Mouse (Mus musculus): ENCODE measurements around the gene Igbp1. TPM values are rescaled to one million over a fixed set of nuclear protein-coding genes. Genes with fewer than 3 reads are reported as not detected.

Igbp1 gene
- polyA plus RNA-seq, 1 experiment from 2014 or later, result 45.3 TPM

DNA sequence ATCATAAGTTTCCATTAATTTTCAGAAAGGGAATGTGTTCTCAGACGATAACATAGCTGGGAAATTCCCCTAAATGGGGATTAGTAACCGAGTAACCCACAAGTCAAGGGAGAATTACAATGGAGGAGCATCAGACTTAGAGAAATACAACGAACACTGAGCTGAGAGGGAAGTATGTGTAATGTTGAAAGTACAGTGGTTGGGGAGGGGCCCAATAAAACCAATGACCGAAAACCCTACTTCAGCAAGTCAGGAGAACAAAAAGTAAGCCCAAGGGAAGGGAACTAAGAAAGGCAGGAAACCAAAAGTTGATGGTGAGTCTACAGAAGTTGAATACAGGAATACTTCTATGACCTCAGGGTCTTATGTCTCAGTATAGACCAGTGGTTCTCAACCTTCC is 14.1 kb downstream of the Igbp1 start:
- Histone ChIP-seq H3K9me3 (ENCODE audit: control insufficient read depth, low read depth, low read length) (no peaks in the 10 kb centered on the region), H3K9ac (replicated peaks; ENCODE audit: low read depth, low read length) (no peak overlapping the region), H3K27ac (ENCODE audit: low read length) (no peak overlapping the region), H3K36me3 (ENCODE audit: control insufficient read depth, insufficient read depth, low read length) (peaks cover 4% of the 10 kb centered on the region; the same call in 1 of the 2 replicates), H3K27me3 (ENCODE audit: control insufficient read depth, insufficient read depth, low read length) (no peaks in the 10 kb centered on the region), H3K4me2 (replicated peaks; ENCODE audit: low read depth, low read length) (no peak overlapping the region), H3K4me3 (ENCODE audit: low read depth, low read length) (no peak overlapping the region), H3K4me1 (ENCODE audit: control insufficient read depth, insufficient read depth, low read length) (no peaks in the 10 kb centered on the region)
- WGBS, result 93% methylated on average over 4 of the region's 4 CpGs
- ATAC-seq (ENCODE audit: insufficient number of reproducible peaks, insufficient read depth, low FRiP score, low read depth), result no peak

DNA sequence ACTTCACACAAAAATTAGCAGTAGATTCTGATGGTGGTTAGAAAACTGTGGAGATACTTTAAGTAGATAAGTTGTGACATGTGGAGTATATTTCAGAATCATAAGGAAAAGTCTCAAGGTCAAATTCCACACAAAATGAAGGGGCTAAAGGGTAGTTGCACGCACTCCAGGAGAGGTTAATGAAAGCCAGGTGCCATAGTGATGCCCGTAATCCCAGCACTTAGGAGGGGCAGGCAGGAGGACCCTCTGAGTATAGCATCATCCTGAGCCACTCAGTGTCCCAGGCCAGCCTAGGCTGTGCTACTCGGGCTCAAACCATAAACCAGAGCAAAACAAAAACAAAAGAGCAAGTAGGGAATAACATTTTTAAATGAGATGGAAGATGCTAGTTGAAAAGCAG is 15.8 kb downstream of the Igbp1 start:
- Histone ChIP-seq H3K9ac (replicated peaks; ENCODE audit: low read depth, low read length) (no peak overlapping the region), H3K4me2 (replicated peaks; ENCODE audit: low read depth, low read length) (no peak overlapping the region), H3K9me3 (ENCODE audit: control insufficient read depth, low read depth, low read length) (no peaks in the 10 kb centered on the region), H3K4me3 (ENCODE audit: low read depth, low read length) (no peak overlapping the region), H3K27me3 (ENCODE audit: control insufficient read depth, insufficient read depth, low read length) (no peaks in the 10 kb centered on the region), H3K4me1 (ENCODE audit: control insufficient read depth, insufficient read depth, low read length) (no peaks in the 10 kb centered on the region), H3K27ac (ENCODE audit: low read length) (no peak overlapping the region), H3K36me3 (ENCODE audit: control insufficient read depth, insufficient read depth, low read length) (peaks cover 4% of the 10 kb centered on the region; the same call in 1 of the 2 replicates)
- no peak for ATAC-seq (ENCODE audit: insufficient number of reproducible peaks, insufficient read depth, low FRiP score, low read depth)
- 97% methylated on average over 3 of the region's 3 CpGs for WGBS

DNA sequence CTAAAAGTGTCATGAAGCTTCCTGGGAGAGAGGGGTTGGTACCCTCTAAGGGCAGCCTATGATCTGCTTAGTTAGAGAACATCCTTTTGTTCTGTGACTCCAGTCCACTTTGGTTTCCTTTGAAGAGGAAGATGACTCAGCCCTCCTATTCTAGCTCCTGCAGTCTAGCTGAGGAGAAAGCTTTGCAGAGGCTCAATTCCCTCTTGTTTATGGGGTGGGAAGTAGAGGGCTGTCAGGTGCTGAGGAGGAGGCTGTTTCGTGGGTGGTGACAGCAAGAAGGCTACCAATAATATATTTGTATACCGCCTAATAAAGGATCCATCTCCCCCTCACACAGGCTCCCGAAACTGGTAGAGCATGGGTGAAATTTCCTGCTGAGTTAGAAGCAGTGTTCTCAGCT is 22.6 kb downstream of the Igbp1 start:
- Histone ChIP-seq H3K9me3 (ENCODE audit: control insufficient read depth, low read depth, low read length) (no peaks in the 10 kb centered on the region), H3K27ac (ENCODE audit: low read length) (no peak overlapping the region), H3K9ac (replicated peaks; ENCODE audit: low read depth, low read length) (no peak overlapping the region), H3K4me2 (replicated peaks; ENCODE audit: low read depth, low read length) (no peak overlapping the region), H3K4me1 (ENCODE audit: control insufficient read depth, insufficient read depth, low read length) (no peaks in the 10 kb centered on the region), H3K27me3 (ENCODE audit: control insufficient read depth, insufficient read depth, low read length) (no peaks in the 10 kb centered on the region), H3K4me3 (ENCODE audit: low read depth, low read length) (no peak overlapping the region), H3K36me3 (ENCODE audit: control insufficient read depth, insufficient read depth, low read length) (no peaks in the 10 kb centered on the region)
- 84% methylated on average over 3 of the region's 3 CpGs for WGBS
- ATAC-seq (ENCODE audit: insufficient number of reproducible peaks, insufficient read depth, low FRiP score, low read depth), result no peak

DNA sequence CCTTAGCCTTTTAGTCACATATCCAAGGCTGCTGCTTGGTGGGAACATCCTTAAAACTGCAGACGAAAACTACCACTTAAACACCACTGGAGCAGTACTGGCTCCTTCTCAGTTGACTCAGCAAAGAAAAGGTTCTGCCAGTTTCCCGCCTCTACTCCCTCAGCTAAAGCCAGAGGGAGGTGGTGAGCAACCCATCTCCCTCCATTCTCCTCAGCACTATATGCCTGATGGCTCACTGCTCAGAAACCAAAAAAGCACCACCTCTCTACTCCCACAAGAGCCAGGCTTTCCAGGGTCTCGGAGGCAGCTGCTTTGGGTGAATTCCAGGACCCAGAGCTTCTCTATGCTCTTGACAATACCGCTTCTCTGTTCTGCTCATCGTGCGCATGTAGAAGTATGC is 23.5 kb downstream of the Igbp1 start:
- no peaks in the 10 kb centered on the region for H3K36me3 ChIP-seq (ENCODE audit: control insufficient read depth, insufficient read depth, low read length)
- H3K4me2 ChIP-seq (replicated peaks; ENCODE audit: low read depth, low read length), result no peak overlapping the region
- no peak overlapping the region for H3K9ac ChIP-seq (replicated peaks; ENCODE audit: low read depth, low read length)
- no peaks in the 10 kb centered on the region for H3K9me3 ChIP-seq (ENCODE audit: control insufficient read depth, low read depth, low read length)
- no peak for ATAC-seq (ENCODE audit: insufficient number of reproducible peaks, insufficient read depth, low FRiP score, low read depth)
- WGBS, result 88% methylated on average over 6 of the region's 6 CpGs
- H3K27ac ChIP-seq (ENCODE audit: low read length), result no peak overlapping the region
- H3K4me3 ChIP-seq (ENCODE audit: low read depth, low read length), result no peak overlapping the region
- no peaks in the 10 kb centered on the region for H3K4me1 ChIP-seq (ENCODE audit: control insufficient read depth, insufficient read depth, low read length)
- no peaks in the 10 kb centered on the region for H3K27me3 ChIP-seq (ENCODE audit: control insufficient read depth, insufficient read depth, low read length)

DNA sequence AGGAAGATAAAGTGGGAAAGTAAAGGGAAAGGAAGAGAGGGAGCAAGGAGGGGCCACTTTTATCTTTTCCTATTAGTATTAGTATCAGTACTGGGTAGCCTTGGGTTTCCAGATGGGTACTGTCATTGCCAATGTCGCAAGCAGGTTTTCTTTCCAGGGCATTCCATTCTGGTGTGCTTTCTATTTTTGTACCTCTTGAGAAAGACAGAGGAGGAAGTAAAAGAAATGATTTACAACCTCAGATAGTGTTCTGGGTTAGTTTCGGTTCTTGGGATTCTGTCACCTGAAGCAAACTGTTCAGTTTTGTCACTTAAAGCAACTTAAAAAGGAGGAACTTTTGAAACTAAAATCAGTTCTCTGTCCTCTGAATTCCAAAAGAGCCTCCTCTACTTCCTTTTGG is 24.4 kb downstream of the Igbp1 start:
- Histone ChIP-seq H3K4me3 (ENCODE audit: low read depth, low read length) (no peak overlapping the region), H3K9ac (replicated peaks; ENCODE audit: low read depth, low read length) (no peak overlapping the region), H3K4me1 (ENCODE audit: control insufficient read depth, insufficient read depth, low read length) (no peaks in the 10 kb centered on the region), H3K27me3 (ENCODE audit: control insufficient read depth, insufficient read depth, low read length) (no peaks in the 10 kb centered on the region), H3K9me3 (ENCODE audit: control insufficient read depth, low read depth, low read length) (no peaks in the 10 kb centered on the region), H3K4me2 (replicated peaks; ENCODE audit: low read depth, low read length) (no peak overlapping the region), H3K27ac (ENCODE audit: low read length) (no peak overlapping the region), H3K36me3 (ENCODE audit: control insufficient read depth, insufficient read depth, low read length) (no peaks in the 10 kb centered on the region)
- 89% methylated on average over 2 of the region's 2 CpGs for WGBS
- no peak for ATAC-seq (ENCODE audit: insufficient number of reproducible peaks, insufficient read depth, low FRiP score, low read depth)

DNA sequence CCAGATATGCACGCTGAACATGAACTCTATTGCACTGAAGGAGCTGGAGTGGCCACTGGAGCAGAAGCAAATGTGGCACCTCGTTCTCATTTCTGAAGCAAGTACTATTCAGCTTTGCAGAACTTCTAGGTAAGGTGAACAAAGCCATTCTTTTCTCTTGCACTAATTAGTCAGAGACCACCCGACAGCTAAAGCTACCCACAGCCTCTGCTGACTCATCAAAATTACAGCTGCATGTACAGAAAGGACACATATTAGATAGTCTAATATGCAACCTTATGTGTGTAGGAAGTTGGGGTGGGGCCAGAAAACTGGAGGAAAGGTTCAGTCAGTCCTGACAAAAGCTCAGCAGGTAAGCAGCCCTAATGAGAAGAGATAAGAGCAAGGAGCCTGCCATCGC is 30.4 kb downstream of the Igbp1 start, which contains the start of gene Dgat2l6:
Dgat2l6 (plus strand) TSS at position 368 of the 400 bp plus-strand sequence.
- no peak within 1 kb of the TSS for H3K27ac ChIP-seq (ENCODE audit: low read length)
- no peak within 1 kb of the TSS for H3K4me3 ChIP-seq (ENCODE audit: low read depth, low read length)
- no peaks in the 10 kb centered on the region for H3K27me3 ChIP-seq (ENCODE audit: control insufficient read depth, insufficient read depth, low read length)
- no peak within 1 kb of the TSS for H3K9ac ChIP-seq (replicated peaks; ENCODE audit: low read depth, low read length)
- 83% methylated on average over 4 of the region's 4 CpGs for WGBS
- H3K4me2 ChIP-seq (replicated peaks; ENCODE audit: low read depth, low read length), result no peak within 1 kb of the TSS
- no peaks in the 10 kb centered on the region for H3K9me3 ChIP-seq (ENCODE audit: control insufficient read depth, low read depth, low read length)
- no peak for ATAC-seq (ENCODE audit: insufficient number of reproducible peaks, insufficient read depth, low FRiP score, low read depth)
- no peaks in the 10 kb centered on the region for H3K4me1 ChIP-seq (ENCODE audit: control insufficient read depth, insufficient read depth, low read length)
- H3K36me3 ChIP-seq (ENCODE audit: control insufficient read depth, insufficient read depth, low read length), result no peaks in the 10 kb centered on the region

DNA sequence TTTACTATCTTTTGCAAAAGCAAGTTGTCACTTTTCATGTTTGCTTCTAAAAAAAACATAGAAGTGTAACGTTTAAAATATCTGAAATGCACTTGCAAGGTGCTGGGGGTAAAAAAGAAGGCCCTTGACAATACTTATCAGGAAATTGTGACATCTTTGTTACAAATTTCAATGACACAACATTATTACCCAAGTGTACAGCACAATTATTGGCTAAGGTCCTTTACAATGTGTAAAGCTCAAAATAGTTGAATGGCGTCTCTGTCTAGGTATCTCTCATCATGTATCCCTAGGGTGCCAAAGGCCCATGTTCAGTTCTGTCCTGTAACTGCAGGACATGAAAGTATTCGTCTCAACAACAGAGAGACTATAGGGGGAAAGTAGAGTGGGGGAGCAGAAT is 61.9 kb downstream of the Igbp1 start:
- no peak overlapping the region for H3K27ac ChIP-seq (ENCODE audit: low read length)
- H3K9ac ChIP-seq (replicated peaks; ENCODE audit: low read depth, low read length), result no peak overlapping the region
- no peak overlapping the region for H3K4me3 ChIP-seq (ENCODE audit: low read depth, low read length)
- no peaks in the 10 kb centered on the region for H3K9me3 ChIP-seq (ENCODE audit: control insufficient read depth, low read depth, low read length)
- no peaks in the 10 kb centered on the region for H3K4me1 ChIP-seq (ENCODE audit: control insufficient read depth, insufficient read depth, low read length)
- ATAC-seq (ENCODE audit: insufficient number of reproducible peaks, insufficient read depth, low FRiP score, low read depth), result no peak
- no peak overlapping the region for H3K4me2 ChIP-seq (replicated peaks; ENCODE audit: low read depth, low read length)
- H3K27me3 ChIP-seq (ENCODE audit: control insufficient read depth, insufficient read depth, low read length), result no peaks in the 10 kb centered on the region
- 86% methylated on average over 3 of the region's 3 CpGs for WGBS
- no peaks in the 10 kb centered on the region for H3K36me3 ChIP-seq (ENCODE audit: control insufficient read depth, insufficient read depth, low read length)

DNA sequence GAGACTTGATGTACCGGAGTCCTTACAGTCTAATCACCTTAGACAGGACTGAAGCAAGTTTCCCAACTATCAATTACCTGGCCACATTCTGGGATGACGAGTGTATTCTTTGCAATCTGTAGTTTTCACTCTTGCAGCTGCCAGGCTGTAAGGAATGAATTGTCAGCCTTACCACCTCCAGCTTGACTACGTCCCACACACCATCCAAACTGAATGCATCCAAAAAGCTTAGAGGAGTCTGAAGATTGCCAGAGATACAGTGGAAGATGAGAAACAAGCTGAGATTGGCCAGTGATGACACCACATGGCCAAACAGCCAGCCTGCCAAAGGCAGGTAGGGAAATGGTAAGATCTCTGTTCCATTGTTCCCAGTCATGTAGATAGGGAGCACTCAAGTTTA is 71.6 kb downstream of the Igbp1 start:
- 75% methylated on average over 3 of the region's 3 CpGs for WGBS
- no peak overlapping the region for H3K27ac ChIP-seq (ENCODE audit: low read length)
- ATAC-seq (ENCODE audit: insufficient number of reproducible peaks, insufficient read depth, low FRiP score, low read depth), result no peak

More for the DNA sequence above, 71.6 kb downstream of the Igbp1 start:
- Histone ChIP-seq H3K9me3 (ENCODE audit: control insufficient read depth, low read depth, low read length) (no peaks in the 10 kb centered on the region), H3K27me3 (ENCODE audit: control insufficient read depth, insufficient read depth, low read length) (no peaks in the 10 kb centered on the region), H3K36me3 (ENCODE audit: control insufficient read depth, insufficient read depth, low read length) (no peaks in the 10 kb centered on the region), H3K4me2 (replicated peaks; ENCODE audit: low read depth, low read length) (no peak overlapping the region), H3K4me1 (ENCODE audit: control insufficient read depth, insufficient read depth, low read length) (no peaks in the 10 kb centered on the region), H3K9ac (replicated peaks; ENCODE audit: low read depth, low read length) (no peak overlapping the region), H3K4me3 (ENCODE audit: low read depth, low read length) (no peak overlapping the region)
